Comparison of ENCODE assay signal across 8 mouse cellular contexts in genomic region chr14:33351019-33351418, GRCm38 (mm10).
DNase-seq lines count a peak whose midpoint lies in the region; ATAC-seq and TF ChIP-seq lines count a peak whose summit lies in the region.

No protein-coding gene starts in this region.

- no peak for ATAC-seq in embryonic facial prominence, embryonic 11.5 days (replicated peaks; ENCODE audit: insufficient number of reproducible peaks, low FRiP score, low TSS enrichment, low read depth)
- peak; percentile 69; the same call in 1 of the 2 replicates for ATAC-seq in kidney, postnatal 0 days (replicated peaks; ENCODE audit: low FRiP score, low read depth)

- no peak for TF ChIP-seq POLR2A in ES-Bruce4 (IDR thresholded peaks at IDR 0.05; ENCODE audit: insufficient read depth, low read length)

- H3K4me2 ChIP-seq in embryonic facial prominence, embryonic 11.5 days (ENCODE audit: low read depth, low read length) = peak overlapping the region; percentile 94
- peak overlapping the region; percentile 71 for H3K4me2 ChIP-seq in kidney, postnatal 0 days (ENCODE audit: low read length)

- H3K4me3 ChIP-seq in ES-Bruce4 (ENCODE audit: low read depth, low read length) = peak overlapping the region; percentile 65
- peak overlapping the region; percentile 43 for H3K4me3 ChIP-seq in embryonic facial prominence, embryonic 11.5 days (ENCODE audit: low read depth, low read length)
- peak overlapping the region; percentile 30 for H3K4me3 ChIP-seq in kidney, postnatal 0 days (replicated peaks; ENCODE audit: low read depth, low read length)

- no peaks in the 10 kb centered on the region for H3K36me3 ChIP-seq in ES-Bruce4 (ENCODE audit: control insufficient read depth, insufficient read depth, low read length, poor library complexity, severe bottlenecking)
- H3K36me3 ChIP-seq in embryonic facial prominence, embryonic 11.5 days (replicated peaks; ENCODE audit: control insufficient read depth, insufficient read depth, low read depth, low read length) = no peaks in the 10 kb centered on the region
- no peaks in the 10 kb centered on the region for H3K36me3 ChIP-seq in kidney, postnatal 0 days (ENCODE audit: insufficient read depth, low read length)

- no peak overlapping the region for H3K27ac ChIP-seq in ES-Bruce4 (ENCODE audit: insufficient read depth, low read length)
- H3K27ac ChIP-seq in embryonic facial prominence, embryonic 11.5 days (replicated peaks; ENCODE audit: low read depth, low read length) = no peak overlapping the region
- H3K27ac ChIP-seq in kidney, postnatal 0 days = no peak overlapping the region

- DNase-seq in embryonic facial prominence, embryonic 11.5 days (ENCODE audit: low spot score) = peak; percentile 50
- DNase-seq in kidney, postnatal 0 days (ENCODE audit: low spot score) = no peak
- DNase-seq in lung, postnatal 4 days = peak; percentile 57 to 85
- DNase-seq in adrenal gland, postnatal 4 days (ENCODE audit: low spot score in 2 of 2) = no peak
- DNase-seq in spleen, adult 12 weeks (ENCODE audit: low spot score) = no peak
- DNase-seq in adrenal gland, adult 2 months = no peak
- DNase-seq in layer of hippocampus, adult 18-20 months (ENCODE audit: low spot score in 2 of 2) = no peak

- H3K9me3 ChIP-seq in ES-Bruce4 (replicated peaks; ENCODE audit: control insufficient read depth, insufficient read depth, low read length, poor library complexity, severe bottlenecking) = no peaks in the 10 kb centered on the region
- no peaks in the 10 kb centered on the region for H3K9me3 ChIP-seq in embryonic facial prominence, embryonic 11.5 days (replicated peaks; ENCODE audit: control insufficient read depth, low read length)
- H3K9me3 ChIP-seq in kidney, postnatal 0 days (replicated peaks; ENCODE audit: low read length) = no peaks in the 10 kb centered on the region

- under 1% methylated on average over 39 of the region's 42 CpGs for WGBS in embryonic facial prominence, embryonic 11.5 days
- 2% methylated on average over 42 of the region's 42 CpGs for WGBS in kidney, postnatal 0 days

- TF ChIP-seq CTCF in ES-Bruce4 (IDR thresholded peaks at IDR 0.05; ENCODE audit: low read depth, low read length) = no peak
- TF ChIP-seq CTCF in kidney, postnatal 0 days (IDR thresholded peaks at IDR 0.05; ENCODE audit: low read depth) = no peak

- H3K27me3 ChIP-seq in ES-Bruce4 (ENCODE audit: control insufficient read depth, insufficient read depth, low read length, poor library complexity, severe bottlenecking) = no peaks in the 10 kb centered on the region; the same call in 1 of the 2 replicates
- peaks cover 27% of the 10 kb centered on the region for H3K27me3 ChIP-seq in embryonic facial prominence, embryonic 11.5 days (ENCODE audit: control insufficient read depth, insufficient read depth, low read length)
- H3K27me3 ChIP-seq in kidney, postnatal 0 days (ENCODE audit: insufficient read depth, low read length) = peaks cover 15% of the 10 kb centered on the region; the same call in 1 of the 2 replicates

- H3K4me1 ChIP-seq in ES-Bruce4 (ENCODE audit: control insufficient read depth, insufficient read depth, low read length) = no peaks in the 10 kb centered on the region
- peaks cover 4% of the 10 kb centered on the region for H3K4me1 ChIP-seq in embryonic facial prominence, embryonic 11.5 days (ENCODE audit: control insufficient read depth, insufficient read depth, low read length)
- no peaks in the 10 kb centered on the region for H3K4me1 ChIP-seq in kidney, postnatal 0 days (replicated peaks; ENCODE audit: insufficient read depth, low read length)

- no peak for TF ChIP-seq EP300 in ES-Bruce4 (IDR thresholded peaks at IDR 0.05; ENCODE audit: insufficient read depth, low read depth, low read length)

- H3K9ac ChIP-seq in ES-Bruce4 (ENCODE audit: low read depth, poor library complexity, severe bottlenecking) = peak overlapping the region; percentile 42
- peak overlapping the region; percentile 55 for H3K9ac ChIP-seq in embryonic facial prominence, embryonic 11.5 days (replicated peaks; ENCODE audit: low read length)
- peak overlapping the region; percentile 36 for H3K9ac ChIP-seq in kidney, postnatal 0 days (ENCODE audit: low read depth, low read length)

Comparison
In these comparisons a context has a peak if more than half of its experiments do, and no peak if none do; other contexts are left out.
1. DNase-seq: peak in embryonic facial prominence, embryonic 11.5 days (single experiment) and lung, postnatal 4 days (2 of 2); none in kidney, postnatal 0 days (single experiment), adrenal gland, postnatal 4 days (0 of 2), spleen, adult 12 weeks (single experiment), adrenal gland, adult 2 months (single experiment) and layer of hippocampus, adult 18-20 months (0 of 2).
2. Peak in every context shown above with its lines, with median percentiles within 50 percentile points of each other: H3K4me3 ChIP-seq and H3K9ac ChIP-seq.